Mouse (Mus musculus): ENCODE results near the gene Sbf1. TPM values are rescaled to one million over a fixed set of nuclear protein-coding genes. Genes with fewer than 3 reads are reported as not detected.

The Sbf1 gene
- polyA plus RNA-seq, 1 experiment from 2014 or later, result 46.3 TPM

DNA sequence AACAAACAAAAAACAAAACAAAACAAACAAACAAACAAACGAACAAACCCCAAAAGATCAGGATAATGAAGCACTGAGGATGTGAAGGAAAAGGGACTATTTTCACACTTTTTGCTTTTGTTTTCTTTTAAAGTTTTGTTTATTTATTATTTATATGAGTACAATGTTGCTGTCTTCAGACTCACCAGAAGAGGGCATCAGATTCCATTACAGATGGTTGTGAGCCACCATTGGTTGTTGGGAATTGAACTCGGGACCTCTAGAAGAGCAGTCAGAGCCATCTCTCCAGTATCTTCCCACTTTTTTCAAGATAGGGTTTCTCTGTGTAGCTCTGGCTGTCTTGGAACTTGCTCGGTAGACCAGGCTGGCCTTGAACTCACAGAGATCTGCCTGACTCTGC, 28.2 kb upstream of the Sbf1 start:
- no peaks in the 10 kb centered on the region for H3K27me3 ChIP-seq (replicated peaks)
- H3K9ac ChIP-seq, result no peak overlapping the region
- no peaks in the 10 kb centered on the region for H3K36me3 ChIP-seq
- no peak overlapping the region for H3K4me3 ChIP-seq
- ATAC-seq (ENCODE audit: insufficient number of reproducible peaks, low FRiP score), result no peak
- H3K27ac ChIP-seq (ENCODE audit: poor library complexity, severe bottlenecking), result no peak overlapping the region
- no peak overlapping the region for H3K4me2 ChIP-seq
- H3K4me1 ChIP-seq (replicated peaks), result no peaks in the 10 kb centered on the region
- H3K9me3 ChIP-seq (replicated peaks), result no peaks in the 10 kb centered on the region
- WGBS, result 74% methylated on average over 3 of the region's 3 CpGs

DNA sequence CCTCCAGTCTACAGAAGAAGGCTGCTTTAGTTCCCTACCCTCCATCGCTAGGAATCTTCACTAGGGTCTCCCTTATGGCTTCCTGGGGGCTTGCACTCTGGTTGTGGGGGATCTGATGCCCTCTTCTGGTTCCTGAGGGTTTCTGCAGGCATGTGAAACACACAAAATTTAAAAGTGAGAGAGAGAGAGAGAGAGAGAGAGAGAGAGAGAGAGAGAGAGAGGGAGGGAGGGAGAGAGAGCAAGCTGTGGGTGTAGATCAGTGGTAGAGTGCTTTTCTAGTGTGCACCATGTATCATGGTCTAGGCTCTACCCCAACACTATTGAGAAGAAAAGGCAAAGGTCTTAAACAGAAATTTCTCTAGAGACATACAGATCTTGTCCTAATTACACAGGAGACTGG, 26.6 kb upstream of the Sbf1 start:
- no peak overlapping the region for H3K27ac ChIP-seq (ENCODE audit: poor library complexity, severe bottlenecking)
- no peak for ATAC-seq (ENCODE audit: insufficient number of reproducible peaks, low FRiP score)
- 45% methylated on average over 1 of the region's 1 CpGs for WGBS
- no peaks in the 10 kb centered on the region for H3K27me3 ChIP-seq (replicated peaks)
- H3K9me3 ChIP-seq (replicated peaks), result 0 out of 2 replicates have a peak, but pooled peaks cover 3% of the 10 kb centered on the region
- no peaks in the 10 kb centered on the region for H3K36me3 ChIP-seq
- no peak overlapping the region for H3K9ac ChIP-seq
- H3K4me1 ChIP-seq (replicated peaks), result no peaks in the 10 kb centered on the region
- no peak overlapping the region for H3K4me3 ChIP-seq
- no peak overlapping the region for H3K4me2 ChIP-seq

DNA sequence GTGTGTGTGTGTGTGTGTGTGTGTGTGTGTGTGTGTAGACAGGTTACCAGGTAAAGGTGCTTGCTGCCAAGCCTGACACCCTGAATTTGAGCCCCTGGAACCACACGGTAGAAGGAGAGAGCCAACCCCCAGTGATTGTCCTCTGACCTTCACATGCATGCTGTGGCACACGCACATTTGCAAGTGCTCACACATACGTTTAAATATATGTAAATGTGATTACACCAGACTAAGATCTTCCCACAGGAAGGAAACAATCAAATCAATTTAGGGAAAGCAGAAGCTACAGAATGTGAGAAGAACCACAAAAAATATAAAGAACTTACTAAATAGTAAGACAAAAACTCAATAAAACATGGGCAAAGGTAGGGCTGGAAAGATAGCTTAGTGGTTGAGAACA, 25.0 kb upstream of the Sbf1 start:
- no peak overlapping the region for H3K27ac ChIP-seq (ENCODE audit: poor library complexity, severe bottlenecking)
- 74% methylated on average over 3 of the region's 3 CpGs for WGBS
- no peak overlapping the region for H3K4me2 ChIP-seq
- H3K27me3 ChIP-seq (replicated peaks), result no peaks in the 10 kb centered on the region
- H3K4me1 ChIP-seq (replicated peaks), result no peaks in the 10 kb centered on the region
- H3K9ac ChIP-seq, result no peak overlapping the region
- 0 out of 2 replicates have a peak, but pooled peaks cover 3% of the 10 kb centered on the region for H3K9me3 ChIP-seq (replicated peaks)
- H3K36me3 ChIP-seq, result no peaks in the 10 kb centered on the region
- no peak for ATAC-seq (ENCODE audit: insufficient number of reproducible peaks, low FRiP score)
- H3K4me3 ChIP-seq, result no peak overlapping the region

DNA sequence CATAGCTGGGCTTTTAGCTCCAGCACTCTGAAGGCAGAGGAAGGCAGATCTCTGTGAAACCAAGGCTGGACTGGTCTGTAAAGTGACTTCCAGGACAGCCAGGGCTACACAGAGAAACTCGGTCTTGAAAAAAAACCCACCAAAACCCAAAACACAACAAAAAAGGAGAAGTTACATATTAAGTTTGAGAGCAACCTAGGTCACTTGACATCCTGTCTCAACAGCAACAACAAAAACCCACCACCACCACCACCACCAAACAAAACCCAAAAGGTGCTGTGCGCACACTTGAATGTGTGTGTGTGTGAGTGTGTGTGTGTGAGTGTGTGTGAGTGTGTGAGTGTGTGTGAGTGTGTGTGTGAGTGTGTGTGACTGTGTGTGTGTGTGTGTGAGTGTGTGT, 24.6 kb upstream of the Sbf1 start:
- Histone ChIP-seq H3K36me3 (no peaks in the 10 kb centered on the region), H3K4me1 (replicated peaks) (no peaks in the 10 kb centered on the region), H3K9me3 (replicated peaks) (0 out of 2 replicates have a peak, but pooled peaks cover 3% of the 10 kb centered on the region), H3K27me3 (replicated peaks) (no peaks in the 10 kb centered on the region), H3K27ac (ENCODE audit: poor library complexity, severe bottlenecking) (no peak overlapping the region), H3K9ac (no peak overlapping the region), H3K4me2 (no peak overlapping the region), H3K4me3 (no peak overlapping the region)
- no peak for ATAC-seq (ENCODE audit: insufficient number of reproducible peaks, low FRiP score)
- 87% methylated on average over 2 of the region's 2 CpGs for WGBS

DNA sequence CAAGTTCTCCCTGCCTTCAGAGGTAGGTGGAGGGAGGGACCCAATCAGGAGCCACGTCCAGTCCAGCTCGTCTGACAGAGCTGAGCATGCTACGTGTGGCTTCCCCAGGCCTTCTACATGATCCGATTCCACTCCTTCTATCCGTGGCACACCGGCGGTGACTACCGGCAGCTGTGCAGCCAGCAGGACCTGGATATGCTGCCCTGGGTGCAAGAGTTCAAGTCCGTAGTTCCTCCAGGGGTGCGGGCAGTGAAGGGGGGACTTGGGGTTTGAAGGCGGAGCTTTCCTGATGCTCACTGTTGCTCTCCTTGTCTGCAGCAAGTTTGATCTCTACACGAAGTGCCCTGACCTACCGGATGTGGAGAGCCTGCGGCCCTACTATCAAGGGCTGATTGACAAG, 21.3 kb upstream of the Sbf1 start:
- Histone ChIP-seq H3K9ac (no peak overlapping the region), H3K4me2 (no peak overlapping the region), H3K4me1 (replicated peaks) (no peaks in the 10 kb centered on the region), H3K36me3 (no peaks in the 10 kb centered on the region), H3K9me3 (replicated peaks) (0 out of 2 replicates have a peak, but pooled peaks cover 3% of the 10 kb centered on the region), H3K27ac (ENCODE audit: poor library complexity, severe bottlenecking) (no peak overlapping the region), H3K27me3 (replicated peaks) (no peaks in the 10 kb centered on the region), H3K4me3 (no peak overlapping the region)
- WGBS, result 80% methylated on average over 14 of the region's 14 CpGs
- ATAC-seq (ENCODE audit: insufficient number of reproducible peaks, low FRiP score), result no peak; the same call in 1 of the 2 replicates

DNA sequence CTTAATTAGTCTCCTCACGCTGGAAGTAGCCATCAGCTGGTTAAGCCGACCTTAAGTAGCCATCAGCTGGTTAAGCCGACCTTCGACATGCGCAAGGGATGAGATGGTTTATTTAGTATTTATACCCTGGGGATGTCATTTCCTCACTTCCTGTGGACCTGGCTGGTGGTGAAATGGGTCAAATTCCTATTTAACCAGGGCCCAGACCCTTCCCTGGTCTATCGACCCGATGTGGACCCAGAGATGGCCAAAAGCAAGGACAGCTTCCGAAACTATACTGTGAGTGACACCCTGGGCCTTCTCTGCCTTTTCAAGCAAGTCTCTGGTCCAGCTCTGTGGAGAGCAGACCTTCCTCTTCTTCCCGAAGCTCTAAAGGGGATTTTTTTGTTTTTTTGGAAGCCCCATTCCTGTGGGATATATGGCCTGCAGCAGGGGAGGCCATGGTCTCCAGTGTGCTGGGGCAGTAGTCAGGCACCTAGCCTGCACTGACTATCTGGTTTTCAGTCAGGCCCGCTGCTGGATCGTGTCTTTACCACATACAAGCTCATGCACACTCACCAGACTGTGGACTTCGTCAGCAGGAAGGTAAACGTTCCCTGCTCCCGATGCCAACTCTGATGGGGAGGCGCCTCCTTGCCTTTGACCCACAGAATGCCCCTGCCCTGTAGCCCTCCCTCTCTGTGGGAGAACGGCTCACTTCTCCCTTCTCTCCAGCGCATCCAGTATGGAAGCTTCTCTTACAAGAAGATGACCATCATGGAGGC, 19.8 kb upstream of the Sbf1 start:
- Histone ChIP-seq H3K9me3 (replicated peaks) (0 out of 2 replicates have a peak, but pooled peaks cover 3% of the 10 kb centered on the region), H3K9ac (no peak overlapping the region), H3K4me3 (no peak overlapping the region), H3K36me3 (no peaks in the 10 kb centered on the region), H3K27ac (ENCODE audit: poor library complexity, severe bottlenecking) (no peak overlapping the region), H3K4me2 (no peak overlapping the region), H3K4me1 (replicated peaks) (no peaks in the 10 kb centered on the region), H3K27me3 (replicated peaks) (no peaks in the 10 kb centered on the region)
- ATAC-seq (ENCODE audit: insufficient number of reproducible peaks, low FRiP score), result no peak
- WGBS, result 76% methylated on average over 17 of the region's 17 CpGs

DNA sequence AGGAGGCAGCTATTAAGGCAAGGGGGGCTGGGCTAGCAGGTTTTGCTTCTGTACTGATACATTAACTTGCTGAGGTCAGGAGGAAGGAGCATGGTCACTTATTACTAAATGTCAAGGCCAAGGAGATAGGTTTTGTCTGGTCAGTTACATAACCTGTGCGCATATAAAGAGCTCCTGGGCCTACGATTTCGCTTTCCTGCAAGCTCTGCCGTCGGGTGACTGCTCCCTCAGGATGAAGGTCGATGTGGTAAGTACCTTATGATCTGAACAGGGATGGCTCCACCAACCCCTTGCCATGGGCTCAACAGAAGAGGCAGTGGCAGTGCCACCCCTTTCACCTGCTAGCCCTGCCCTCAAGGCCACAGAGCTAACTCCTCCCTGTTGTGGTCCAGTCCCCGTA, 19.2 kb upstream of the Sbf1 start, which contains the start of gene Miox:
Gene Miox (plus strand): TSS at position 128 of the 400 bp plus-strand sequence.
- Histone ChIP-seq H3K4me1 (replicated peaks) (no peaks in the 10 kb centered on the region), H3K4me3 (no peak within 1 kb of the TSS), H3K4me2 (no peak within 1 kb of the TSS), H3K27ac (ENCODE audit: poor library complexity, severe bottlenecking) (no peak within 1 kb of the TSS), H3K9ac (no peak within 1 kb of the TSS), H3K9me3 (replicated peaks) (0 out of 2 replicates have a peak, but pooled peaks cover 3% of the 10 kb centered on the region), H3K27me3 (replicated peaks) (no peaks in the 10 kb centered on the region), H3K36me3 (no peaks in the 10 kb centered on the region)
- WGBS, result 86% methylated on average over 7 of the region's 7 CpGs
- no peak for ATAC-seq (ENCODE audit: insufficient number of reproducible peaks, low FRiP score)

DNA sequence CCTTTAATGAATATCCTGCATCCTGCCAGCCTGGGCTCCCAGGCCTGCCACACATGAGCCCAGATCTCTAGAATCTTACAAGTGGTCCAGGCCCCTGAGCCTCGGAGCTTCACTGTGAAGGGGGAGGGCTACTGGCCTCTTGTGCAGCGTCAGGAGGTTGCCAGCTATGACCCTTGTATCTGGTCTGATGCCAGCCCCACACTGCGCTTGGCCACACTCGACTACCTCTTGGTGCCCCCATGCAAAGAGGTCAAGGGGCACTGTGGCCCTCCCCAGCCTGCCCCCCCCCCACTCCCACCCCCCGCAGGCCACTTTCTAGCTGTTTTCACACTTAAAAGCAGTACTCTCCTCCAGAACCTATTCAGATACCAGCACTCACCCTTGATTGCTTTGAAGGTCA, 11.3 kb upstream of the Sbf1 start:
- no peak overlapping the region for H3K4me3 ChIP-seq
- no peak overlapping the region for H3K4me2 ChIP-seq
- ATAC-seq (ENCODE audit: insufficient number of reproducible peaks, low FRiP score), result no peak
- 57% methylated on average over 5 of the region's 5 CpGs for WGBS
- H3K27ac ChIP-seq (ENCODE audit: poor library complexity, severe bottlenecking), result no peak overlapping the region
- peaks cover 34% of the 10 kb centered on the region for H3K27me3 ChIP-seq (replicated peaks)
- H3K9me3 ChIP-seq (replicated peaks), result no peaks in the 10 kb centered on the region
- H3K9ac ChIP-seq, result no peak overlapping the region
- no peaks in the 10 kb centered on the region for H3K36me3 ChIP-seq
- peaks cover 7% of the 10 kb centered on the region; the same call in 1 of the 2 replicates for H3K4me1 ChIP-seq (replicated peaks)

DNA sequence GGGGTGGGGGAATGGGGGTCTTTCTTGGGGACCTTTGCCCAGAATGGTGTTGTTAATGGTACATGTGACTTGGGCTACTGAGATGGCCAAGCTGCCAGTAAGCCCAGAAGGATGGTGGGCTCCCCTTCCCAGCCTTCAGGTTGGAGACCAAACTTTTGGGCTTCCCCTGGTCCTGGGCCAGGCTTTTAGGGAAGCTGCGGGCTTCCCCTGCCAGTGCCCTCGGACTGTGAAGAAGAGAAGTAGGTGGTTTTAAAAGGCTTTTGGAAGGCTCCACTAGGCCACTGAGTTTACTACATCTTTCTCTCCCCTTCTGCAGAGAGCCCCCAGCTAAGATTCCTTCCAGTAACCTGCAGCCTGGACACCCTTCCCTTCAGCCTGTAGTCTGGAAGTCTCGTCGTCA, 8.5 kb upstream of the Sbf1 start:
- WGBS, result 72% methylated on average over 4 of the region's 4 CpGs
- no peak overlapping the region for H3K9ac ChIP-seq
- ATAC-seq (ENCODE audit: insufficient number of reproducible peaks, low FRiP score), result no peak
- no peak overlapping the region for H3K27ac ChIP-seq (ENCODE audit: poor library complexity, severe bottlenecking)
- H3K36me3 ChIP-seq, result no peaks in the 10 kb centered on the region
- no peak overlapping the region for H3K4me2 ChIP-seq
- H3K4me3 ChIP-seq, result no peak overlapping the region
- peaks cover 7% of the 10 kb centered on the region; the same call in 1 of the 2 replicates for H3K4me1 ChIP-seq (replicated peaks)
- H3K9me3 ChIP-seq (replicated peaks), result no peaks in the 10 kb centered on the region
- peaks cover 40% of the 10 kb centered on the region for H3K27me3 ChIP-seq (replicated peaks)

DNA sequence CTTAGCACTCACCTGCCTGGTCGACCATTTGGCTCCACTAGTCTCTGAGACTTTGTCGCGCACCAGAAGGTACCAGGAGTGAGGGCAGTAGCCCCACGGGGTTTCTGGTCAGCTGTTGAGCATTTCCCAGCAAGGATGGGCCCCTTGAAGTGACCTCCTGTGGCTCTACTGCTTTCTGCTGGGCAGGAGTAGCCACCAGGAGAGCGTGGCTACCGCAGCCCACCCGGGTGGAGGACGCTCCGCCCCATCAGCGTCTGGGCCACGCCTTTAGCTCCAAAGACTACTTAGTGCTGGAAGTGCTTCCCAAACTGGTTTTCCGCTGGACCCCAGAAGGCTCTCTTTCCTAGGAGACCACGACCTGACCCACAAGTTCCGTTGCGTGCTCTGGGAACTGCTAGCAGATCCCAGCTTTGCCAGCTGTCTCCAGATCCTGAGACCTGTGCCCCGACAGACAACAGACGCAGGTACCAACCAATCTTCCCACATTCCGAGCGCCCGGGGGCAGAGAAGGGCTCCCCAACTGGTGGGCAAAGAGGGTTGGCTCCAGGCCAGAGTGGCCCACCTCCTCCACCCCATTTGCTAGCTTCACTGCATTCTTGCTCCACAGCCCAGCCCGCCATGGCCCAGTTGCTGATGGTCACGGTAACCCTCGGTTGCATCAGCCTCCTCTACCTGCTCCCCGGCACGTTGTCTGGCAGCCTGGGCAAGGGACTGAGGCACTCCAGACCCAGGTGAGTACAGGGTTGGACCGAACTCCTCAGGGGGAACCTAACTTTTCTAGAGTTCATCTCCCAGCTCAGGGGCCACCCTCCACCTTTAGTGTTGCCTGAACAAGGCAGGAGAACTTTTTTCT, 7.8 kb upstream of the Sbf1 start, which contains the start of gene Adm2:
Gene Adm2 (plus strand): TSS at position 51 of the 853 bp plus-strand sequence.
- Histone ChIP-seq H3K9me3 (replicated peaks) (no peaks in the 10 kb centered on the region), H3K4me3 (peak within 1 kb of the TSS; percentile 36), H3K9ac (peak within 1 kb of the TSS; percentile 57; the same call in 1 of the 2 replicates), H3K27ac (ENCODE audit: poor library complexity, severe bottlenecking) (no peak within 1 kb of the TSS), H3K4me2 (peak within 1 kb of the TSS; percentile 65), H3K27me3 (replicated peaks) (peaks cover 40% of the 10 kb centered on the region), H3K36me3 (no peaks in the 10 kb centered on the region), H3K4me1 (replicated peaks) (peaks cover 7% of the 10 kb centered on the region; the same call in 1 of the 2 replicates)
- ATAC-seq (ENCODE audit: insufficient number of reproducible peaks, low FRiP score), result peak; percentile 55; the same call in 1 of the 2 replicates
- 7% methylated on average over 26 of the region's 26 CpGs for WGBS

DNA sequence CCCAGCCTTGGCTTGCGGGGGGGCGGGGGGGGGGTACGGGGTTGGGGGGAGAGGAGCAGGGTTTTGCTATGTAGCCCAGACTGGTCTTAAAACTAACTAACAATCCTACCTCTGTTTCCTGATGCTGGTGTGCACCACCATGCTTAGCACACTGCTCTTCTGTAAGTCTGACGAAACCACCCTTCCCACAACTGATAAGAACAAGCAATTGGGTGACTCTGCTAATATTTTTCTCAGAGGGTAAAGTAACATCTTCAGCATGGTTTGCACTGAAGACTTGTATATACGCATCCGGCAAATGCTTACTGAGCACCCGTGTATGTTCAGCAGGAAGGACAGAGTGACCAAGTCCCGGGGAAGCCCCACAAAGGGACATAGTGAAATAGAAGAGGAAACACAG, 6.2 kb upstream of the Sbf1 start:
- no peaks in the 10 kb centered on the region for H3K9me3 ChIP-seq (replicated peaks)
- 66% methylated on average over 8 of the region's 8 CpGs for WGBS
- ATAC-seq (ENCODE audit: insufficient number of reproducible peaks, low FRiP score), result no peak
- H3K4me1 ChIP-seq (replicated peaks), result peaks cover 7% of the 10 kb centered on the region; the same call in 1 of the 2 replicates
- no peak overlapping the region for H3K4me2 ChIP-seq
- no peaks in the 10 kb centered on the region for H3K36me3 ChIP-seq
- H3K9ac ChIP-seq, result no peak overlapping the region
- H3K27ac ChIP-seq (ENCODE audit: poor library complexity, severe bottlenecking), result no peak overlapping the region
- H3K27me3 ChIP-seq (replicated peaks), result peaks cover 34% of the 10 kb centered on the region
- no peak overlapping the region for H3K4me3 ChIP-seq
